15 mouse cellular contexts compared by ENCODE assay signal in the genomic region with DNA sequence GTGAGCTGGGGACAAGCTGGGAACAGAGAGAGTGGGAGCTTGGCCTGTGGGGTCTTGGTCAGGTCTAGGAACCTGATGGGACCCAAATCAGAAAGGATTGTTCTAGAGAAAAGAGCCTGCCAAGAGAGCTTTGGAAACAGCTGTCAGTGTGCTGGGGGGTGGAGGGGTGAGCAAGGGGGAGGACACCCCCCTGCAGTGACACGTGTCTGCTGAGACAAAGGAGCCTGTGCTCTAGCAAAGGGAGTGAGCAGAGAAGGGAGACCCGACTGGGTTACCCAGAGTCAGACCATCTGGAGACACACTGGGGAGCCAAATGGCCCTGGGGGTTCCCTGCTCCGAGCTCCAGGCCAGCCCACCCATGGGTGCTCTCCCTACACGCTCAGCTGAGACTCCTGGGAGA. TPM values are rescaled to one million over a fixed set of nuclear protein-coding genes. Genes with fewer than 3 reads are reported as not detected.
A peak's percentile ranks its signal among the peaks of the same experiment; 100 is the strongest.
DNase-seq lines count a peak whose midpoint lies in the region; ATAC-seq and TF ChIP-seq lines count a peak whose summit lies in the region.
"Had no signal": no experiment of that assay in that cellular context is flagged by ENCODE, and none has a peak within 500 bp of the region (broad histone marks: within the 10 kb centered on the region; RNA-seq: fewer than 3 reads in every experiment).

No protein-coding gene starts in this region.

- no peak for TF ChIP-seq CTCF in cerebellum, adult 2 months (IDR thresholded peaks at IDR 0.05; ENCODE audit: borderline replicate concordance, insufficient read depth, low read depth, low read length)
- TF ChIP-seq CTCF in brain, embryonic 14.5 days (IDR thresholded peaks at IDR 0.05; ENCODE audit: borderline replicate concordance, extremely low read depth, insufficient read depth, insufficient read length) = no peak

- H3K9ac ChIP-seq in hindbrain, embryonic 12.5 days = no peak overlapping the region
- H3K9ac ChIP-seq: heart, embryonic 15.5 days; liver, embryonic 15.5 days had no signal

- intact Hi-C loops in gastrocnemius, postnatal 14 days (cut with DNase I; ENCODE audit: low total_unique reads) = no loop called here

- no peaks in the 10 kb centered on the region for H3K4me1 ChIP-seq in cerebellum, adult 2 months (ENCODE audit: control insufficient read depth, insufficient read depth, low read length)
- peaks cover 18% of the 10 kb centered on the region for H3K4me1 ChIP-seq in hindbrain, embryonic 12.5 days
- H3K4me1 ChIP-seq: liver, embryonic 15.5 days had no signal

- peaks cover 46% of the 10 kb centered on the region for H3K36me3 ChIP-seq in hindbrain, embryonic 12.5 days
- H3K36me3 ChIP-seq: heart, embryonic 15.5 days; liver, embryonic 15.5 days had no signal

- no peak overlapping the region for H3K4me3 ChIP-seq in cerebellum, adult 2 months (replicated peaks; ENCODE audit: insufficient read depth, low read depth, low read length)
- no peak overlapping the region for H3K4me3 ChIP-seq in hindbrain, embryonic 12.5 days
- H3K4me3 ChIP-seq: heart, embryonic 15.5 days; liver, embryonic 15.5 days; myocyte had no signal

- H3K27me3 ChIP-seq in cerebellum, adult 2 months (ENCODE audit: control insufficient read depth, insufficient read depth, low read length) = no peaks in the 10 kb centered on the region
- H3K27me3 ChIP-seq in hindbrain, embryonic 12.5 days = no peaks in the 10 kb centered on the region; the same call in 1 of the 2 replicates
- H3K27me3 ChIP-seq: liver, embryonic 15.5 days had no signal

- no peak overlapping the region for H3K4me2 ChIP-seq in hindbrain, embryonic 12.5 days (replicated peaks)
- H3K4me2 ChIP-seq: heart, embryonic 15.5 days; liver, embryonic 15.5 days had no signal

- no peak overlapping the region for H3K27ac ChIP-seq in cerebellum, adult 2 months (ENCODE audit: insufficient read depth, low read length)
- H3K27ac ChIP-seq in hindbrain, embryonic 12.5 days = 0 out of 2 replicates have a peak overlapping the region, but pooled peaks have one; percentile 35
- H3K27ac ChIP-seq: heart, embryonic 15.5 days; liver, embryonic 15.5 days; macrophage had no signal

- ATAC-seq in hindbrain, embryonic 12.5 days (ENCODE audit: low FRiP score) = no peak

- no peaks in the 10 kb centered on the region for H3K9me3 ChIP-seq in hindbrain, embryonic 12.5 days (replicated peaks)
- H3K9me3 ChIP-seq: heart, embryonic 15.5 days; liver, embryonic 15.5 days had no signal

- TF ChIP-seq POLR2A in cerebellum, adult 2 months (IDR thresholded peaks at IDR 0.05; ENCODE audit: borderline replicate concordance, insufficient read depth, low read length) = no peak
- no peak for TF ChIP-seq POLR2A in brain, embryonic 14.5 days (IDR thresholded peaks at IDR 0.05; ENCODE audit: borderline replicate concordance, extremely low read depth, insufficient read depth, insufficient read length, poor library complexity, severe bottlenecking)

- 39% methylated on average over 4 of the region's 4 CpGs for WGBS in cerebellum, adult 2 months
- WGBS in hindbrain, embryonic 12.5 days = 30% methylated on average over 4 of the region's 4 CpGs

- peak; percentile 49 to 66 for DNase-seq in cerebellum, postnatal 10 days
- no peak for DNase-seq in cerebellum, adult 2 months
- peak; percentile 34 for DNase-seq in lung, postnatal 10 days
- no peak for DNase-seq in lung, postnatal 36 days
- peak; percentile 82 for DNase-seq in brain, embryonic 14.5 days (ENCODE audit: low read depth)
- DNase-seq in gastrocnemius, postnatal 4 days (ENCODE audit: low spot score in 2 of 2) = no peak
- DNase-seq in gastrocnemius, postnatal 14 days = no peak
- DNase-seq: cerebellum, postnatal 14 days; kidney, postnatal 14 days had no signal

RNA-seq across cellular contexts. Expression of a gene that starts 54.2 kb away (rescaled TPM):
- polyA plus RNA-seq in cerebellum, adult 2 months (2012; rRNA removed) = 25.6 and 26.9 TPM in 2 replicates
- polyA plus RNA-seq in brain, embryonic 14.5 days (2012; rRNA removed) = 95.1 and 98.4 TPM in 2 replicates
- 23.8 TPM in 2 replicates for polyA plus RNA-seq in hindbrain, embryonic 12.5 days (2016; fragmentation: Nextera tagmentation; extraction: Ambion mirVana)
- 1 to 10 TPM; 1.3 to 1.4 TPM for total RNA-seq in gastrocnemius, postnatal 4 days (2021)
- total RNA-seq in gastrocnemius, postnatal 14 days (2021) = under 1 TPM; 0.08 to 0.47 TPM
- total RNA-seq: CH12.LX had no signal
- polyA plus RNA-seq: liver, embryonic 15.5 days; macrophage; myocyte had no signal

Comparison
In these comparisons a context has a peak if more than half of its experiments do, and no peak if none do; other contexts are left out.
1. DNase-seq: peak in cerebellum, postnatal 10 days (2 of 2), lung, postnatal 10 days (single experiment) and brain, embryonic 14.5 days (single experiment); none in cerebellum, adult 2 months (0 of 2), lung, postnatal 36 days (single experiment), gastrocnemius, postnatal 4 days (0 of 2) and gastrocnemius, postnatal 14 days (single experiment).